Mouse (Mus musculus) intestine, embryonic 16.5 days (tissue): Measurements from ENCODE around the gene Ccr1l1. TPM values are rescaled to one million over a fixed set of nuclear protein-coding genes. Genes with fewer than 3 reads are reported as not detected.
A peak's percentile ranks its signal among the peaks of the same experiment; 100 is the strongest.

Experiments used
- ATAC-seq: fragments of 200-750 bp; cut with Nextera tagmentation; 2 replicates; pipeline ENCODE4 v1.8.0; 2017; ENCODE audit warnings: moderate TSS enrichment, moderate library complexity
- H3K27ac ChIP-seq: fragments of 300-500 bp; sonication (generic); 2 replicates; pipeline ENCODE4 v1.5.1; 2014; ENCODE audit warnings: mild to moderate bottlenecking, low read length
- H3K27me3 ChIP-seq: fragments of 300-500 bp; sonication (generic); replicated peaks from 2 replicates; pipeline ENCODE4 v1.6.1; 2014; ENCODE audit warnings: low read length, control low read depth, mixed read lengths; ENCODE audit not compliant: control insufficient read depth, insufficient read depth
- H3K36me3 ChIP-seq: fragments of 300-500 bp; sonication (generic); 2 replicates; pipeline ENCODE4 v1.6.1; 2014; ENCODE audit warnings: low read length, control low read depth; ENCODE audit not compliant: control insufficient read depth, insufficient read depth
- H3K4me1 ChIP-seq: fragments of 300-500 bp; sonication (generic); 2 replicates; pipeline ENCODE4 v1.6.1; 2014; ENCODE audit warnings: low read length, control low read depth, mixed read lengths; ENCODE audit not compliant: control insufficient read depth, insufficient read depth
- H3K4me2 ChIP-seq: fragments of 300-500 bp; sonication (generic); 2 replicates; pipeline ENCODE4 v1.6.1; 2014; ENCODE audit warnings: low read depth, low read length, control low read depth
- H3K4me3 ChIP-seq: fragments of 300-500 bp; sonication (generic); 2 replicates; pipeline ENCODE4 v1.5.1; 2014; ENCODE audit warnings: mild to moderate bottlenecking, low read length
- H3K9ac ChIP-seq: fragments of 300-500 bp; sonication (generic); 2 replicates; pipeline ENCODE4 v1.6.1; 2014; ENCODE audit warnings: low read depth, low read length
- H3K9me3 ChIP-seq: fragments of 300-500 bp; sonication (generic); 2 replicates; pipeline ENCODE4 v1.6.1; 2016; ENCODE audit warnings: low read length, control low read depth; ENCODE audit not compliant: control insufficient read depth
- WGBS: fragments of 180-500 bp; shearing (Covaris S2); extraction: QIAGEN DNeasy Blood & Tissue Kit; methylation state at CpG from one replicate; pipeline ENCODE4 v1.1.7; 2014; 5-methylcytosine and 5-hydroxymethylcytosine counted together
- polyA plus RNA-seq: library from polyadenylated mRNA; unstranded; fragments of >200 nt; fragmentation: Nextera tagmentation; extraction: Ambion mirVana; gene quantifications from 2 replicates; pipeline ENCODE4 v1.2.1, GENCODE M21; 2015

The Ccr1l1 gene
- polyA plus RNA-seq, result not detected in 2 replicates

GRCm38 (mm10) chr9:123978308-123978707, at the start of gene Ccr1l1:
Gene Ccr1l1, minus strand, starts transcription at chr9:123978408.
- no peaks in the 10 kb centered on the region for H3K27me3 ChIP-seq
- no peak for ATAC-seq
- H3K36me3 ChIP-seq, result no peaks in the 10 kb centered on the region
- H3K4me1 ChIP-seq, result no peaks in the 10 kb centered on the region
- no peak within 1 kb of the TSS for H3K9ac ChIP-seq
- no peak within 1 kb of the TSS for H3K4me2 ChIP-seq
- WGBS, result 43% methylated on average over 1 of the region's 1 CpGs
- H3K27ac ChIP-seq, result no peak within 1 kb of the TSS
- H3K4me3 ChIP-seq, result no peak within 1 kb of the TSS
- no peaks in the 10 kb centered on the region for H3K9me3 ChIP-seq

DNA sequence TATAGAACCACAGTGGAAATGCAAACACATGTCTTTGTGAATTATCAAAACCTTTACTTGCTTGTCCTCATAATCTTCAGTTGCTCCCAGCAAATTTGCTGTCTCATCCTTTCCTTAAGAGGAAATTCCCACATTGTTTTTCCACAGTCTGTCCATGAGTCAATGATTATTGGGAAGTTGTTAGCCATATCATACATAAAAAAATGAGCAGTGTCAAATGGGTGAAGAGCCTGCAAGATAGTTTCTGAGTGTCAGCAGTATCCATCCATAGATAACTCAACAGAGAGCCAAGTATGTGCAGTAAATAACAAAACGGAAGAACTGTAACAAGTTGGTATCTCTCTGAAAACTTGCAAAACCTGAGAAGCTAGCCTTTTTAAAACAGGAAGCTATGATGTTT, 43.5 kb upstream of the Ccr1l1 start, which contains the start of gene Ccr3:
Gene Ccr3 (plus strand): TSS at position 301 of the 400 bp plus-strand sequence.
- Histone ChIP-seq H3K27ac (no peak within 1 kb of the TSS), H3K27me3 (no peaks in the 10 kb centered on the region), H3K4me2 (no peak within 1 kb of the TSS), H3K9ac (no peak within 1 kb of the TSS), H3K36me3 (no peaks in the 10 kb centered on the region), H3K4me3 (no peak within 1 kb of the TSS), H3K4me1 (no peaks in the 10 kb centered on the region), H3K9me3 (no peaks in the 10 kb centered on the region)
- no peak for ATAC-seq
- 86% methylated on average over 1 of the region's 1 CpGs for WGBS

DNA sequence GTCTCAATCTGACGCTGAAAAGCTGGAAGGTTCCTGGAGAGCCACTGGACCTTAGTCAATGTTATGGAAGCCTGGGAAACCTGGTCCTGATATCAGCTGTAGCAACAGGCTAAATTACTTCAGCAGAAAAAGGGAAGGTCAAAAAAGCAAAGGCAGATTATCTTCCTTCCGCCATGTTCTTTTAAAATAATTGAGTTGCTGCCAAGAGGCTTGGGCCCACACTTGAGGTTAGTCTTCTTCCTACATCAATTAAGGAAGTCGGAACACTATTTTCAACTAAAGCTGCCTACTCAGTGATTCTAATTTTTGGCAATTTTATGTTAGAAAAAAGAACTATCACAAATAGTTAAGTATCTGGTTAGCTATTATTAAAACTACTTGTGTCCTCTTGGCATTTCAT, 41.7 kb upstream of the Ccr1l1 start:
- ATAC-seq, result no peak
- H3K4me2 ChIP-seq, result no peak overlapping the region
- H3K4me1 ChIP-seq, result no peaks in the 10 kb centered on the region
- H3K9me3 ChIP-seq, result no peaks in the 10 kb centered on the region
- no peaks in the 10 kb centered on the region for H3K27me3 ChIP-seq
- H3K36me3 ChIP-seq, result no peaks in the 10 kb centered on the region
- WGBS, result 90% methylated on average over 3 of the region's 3 CpGs
- H3K27ac ChIP-seq, result no peak overlapping the region
- no peak overlapping the region for H3K4me3 ChIP-seq
- H3K9ac ChIP-seq, result no peak overlapping the region

- 73% methylated on average over 2 of the region's 2 CpGs for WGBS
- Histone ChIP-seq H3K9ac (no peak overlapping the region), H3K4me2 (no peak overlapping the region), H3K36me3 (no peaks in the 10 kb centered on the region), H3K9me3 (no peaks in the 10 kb centered on the region), H3K4me3 (no peak overlapping the region), H3K27me3 (no peaks in the 10 kb centered on the region), H3K4me1 (no peaks in the 10 kb centered on the region), H3K27ac (no peak overlapping the region)
- ATAC-seq, result no peak
These were observed 37.8 kb upstream of the Ccr1l1 start for GRCm38 (mm10) chr9:124016048-124016447.

DNA sequence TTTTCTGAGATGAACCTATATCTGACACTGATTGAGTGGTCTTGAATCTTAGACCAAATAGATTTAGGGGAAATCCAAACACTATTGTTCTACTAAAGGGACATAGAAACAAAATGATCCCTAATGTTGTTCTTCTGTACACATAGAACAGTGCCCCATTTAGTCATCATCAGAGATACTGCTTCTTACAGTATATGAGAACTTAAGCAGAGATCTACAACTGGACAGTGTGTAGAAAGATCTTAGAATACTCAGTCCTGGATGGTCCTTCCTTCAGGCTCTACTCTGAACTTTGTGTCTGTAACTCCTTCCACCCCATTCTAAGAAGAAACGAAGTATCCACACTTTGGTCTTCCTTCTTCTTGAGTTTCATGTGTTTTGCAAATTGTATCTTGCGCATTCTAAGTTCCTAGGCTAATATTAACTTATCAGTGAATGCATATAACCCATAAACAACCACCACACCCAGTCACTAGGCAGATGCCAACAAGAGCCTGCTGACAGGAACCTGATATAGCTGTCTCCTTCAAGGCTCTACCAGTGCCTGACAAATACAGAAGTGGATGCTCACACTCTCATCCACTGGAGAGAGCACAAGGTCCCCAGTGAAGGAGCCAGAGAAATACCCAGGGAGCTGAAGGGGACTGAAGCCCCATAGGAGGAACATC, 36.9 kb upstream of the Ccr1l1 start:
- 77% methylated on average over 2 of the region's 2 CpGs for WGBS
- ATAC-seq, result no peak
- Histone ChIP-seq H3K9ac (no peak overlapping the region), H3K4me1 (no peaks in the 10 kb centered on the region), H3K4me2 (no peak overlapping the region), H3K4me3 (no peak overlapping the region), H3K9me3 (no peaks in the 10 kb centered on the region), H3K27ac (no peak overlapping the region), H3K36me3 (no peaks in the 10 kb centered on the region), H3K27me3 (no peaks in the 10 kb centered on the region)

DNA sequence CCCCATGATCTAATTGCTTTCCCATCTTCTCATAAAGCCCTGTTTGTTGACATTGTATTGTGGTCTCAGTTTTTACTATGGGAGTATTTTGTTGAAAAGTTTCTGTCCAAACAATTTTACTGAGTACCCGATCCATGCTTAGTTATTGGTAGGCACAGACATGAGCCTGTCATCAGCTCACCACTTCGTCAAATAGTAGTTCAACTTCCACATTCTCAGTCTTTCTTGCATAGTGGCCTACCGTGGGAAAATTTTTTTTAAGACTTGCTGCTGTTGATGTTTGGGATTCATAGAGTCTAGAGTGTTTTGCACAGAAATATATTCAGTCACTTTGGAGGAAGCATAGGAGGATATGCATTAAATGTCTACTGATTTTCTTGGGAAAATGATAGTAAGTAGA, 35.1 kb upstream of the Ccr1l1 start:
- no peak overlapping the region for H3K4me3 ChIP-seq
- 85% methylated on average over 3 of the region's 3 CpGs for WGBS
- no peak overlapping the region for H3K4me2 ChIP-seq
- H3K36me3 ChIP-seq, result no peaks in the 10 kb centered on the region
- no peak for ATAC-seq
- H3K27me3 ChIP-seq, result no peaks in the 10 kb centered on the region
- H3K9me3 ChIP-seq, result no peaks in the 10 kb centered on the region
- no peak overlapping the region for H3K27ac ChIP-seq
- H3K9ac ChIP-seq, result no peak overlapping the region
- H3K4me1 ChIP-seq, result no peaks in the 10 kb centered on the region

DNA sequence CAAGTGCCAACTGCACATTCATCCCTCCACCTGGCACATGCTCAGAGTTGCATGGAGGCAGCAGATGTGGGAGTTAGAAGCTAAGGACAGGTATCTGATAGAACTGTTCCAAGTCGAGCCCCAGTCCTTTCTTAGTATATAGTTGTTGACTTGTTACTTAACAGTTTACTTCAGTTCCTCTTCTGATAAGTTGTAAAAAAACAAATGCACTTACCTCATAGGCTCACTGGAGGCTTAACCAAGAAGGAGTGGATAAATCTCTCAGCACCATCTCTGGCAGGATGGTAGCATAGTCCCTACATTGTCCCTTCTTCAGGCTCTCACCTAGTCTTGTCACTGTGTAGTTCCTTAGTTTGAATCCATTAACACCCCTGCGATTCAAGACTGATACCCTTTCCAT, 34.5 kb upstream of the Ccr1l1 start:
- H3K4me2 ChIP-seq, result no peak overlapping the region
- H3K27me3 ChIP-seq, result no peaks in the 10 kb centered on the region
- ATAC-seq, result no peak
- no peak overlapping the region for H3K27ac ChIP-seq
- no peak overlapping the region for H3K9ac ChIP-seq
- no peaks in the 10 kb centered on the region for H3K9me3 ChIP-seq
- 74% methylated on average over 2 of the region's 2 CpGs for WGBS
- no peaks in the 10 kb centered on the region for H3K36me3 ChIP-seq
- H3K4me1 ChIP-seq, result no peaks in the 10 kb centered on the region
- H3K4me3 ChIP-seq, result no peak overlapping the region

DNA sequence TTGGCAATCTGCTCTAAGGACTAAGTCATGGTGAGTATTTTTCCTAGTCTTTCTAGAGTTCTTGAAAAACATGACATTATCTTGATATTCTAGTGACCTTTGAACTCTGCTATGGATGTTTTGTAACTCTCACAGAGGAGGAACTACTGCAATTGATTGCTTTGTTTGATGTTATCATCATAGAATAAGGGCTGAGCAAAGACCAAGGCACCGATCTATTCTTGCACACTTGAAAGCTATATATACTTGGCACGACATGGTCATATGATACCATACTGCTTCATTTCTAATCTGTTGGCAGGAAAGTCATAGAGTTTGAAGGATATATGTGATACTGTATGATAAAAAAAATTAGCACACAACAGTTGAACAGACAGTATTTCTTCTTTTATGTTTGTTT, 21.6 kb upstream of the Ccr1l1 start:
- no peaks in the 10 kb centered on the region for H3K36me3 ChIP-seq
- no peak overlapping the region for H3K4me3 ChIP-seq
- no peak overlapping the region for H3K9ac ChIP-seq
- 66% methylated on average over 2 of the region's 2 CpGs for WGBS
- H3K27ac ChIP-seq, result no peak overlapping the region
- no peaks in the 10 kb centered on the region for H3K27me3 ChIP-seq
- H3K4me1 ChIP-seq, result no peaks in the 10 kb centered on the region
- H3K9me3 ChIP-seq, result no peaks in the 10 kb centered on the region
- ATAC-seq, result peak; percentile 95
- no peak overlapping the region for H3K4me2 ChIP-seq

DNA sequence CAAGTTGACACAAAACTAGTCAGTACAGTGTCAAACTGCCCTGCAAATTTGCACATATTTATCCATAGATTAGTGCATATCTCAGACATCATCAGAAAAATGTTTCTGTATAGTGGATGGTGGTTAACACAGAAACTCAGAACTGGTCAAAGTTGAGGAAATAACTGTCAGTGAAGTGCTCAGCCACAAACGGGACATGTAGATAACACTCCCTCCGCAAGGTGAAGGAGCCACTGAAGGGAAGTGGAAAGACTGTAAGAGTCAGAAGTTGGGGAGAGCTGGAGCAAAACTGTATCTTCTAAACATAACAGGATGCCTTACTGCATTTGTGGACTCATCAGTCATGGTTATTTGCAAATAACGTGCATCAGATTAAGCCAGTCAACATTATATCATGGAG, 19.5 kb upstream of the Ccr1l1 start:
- H3K27ac ChIP-seq, result no peak overlapping the region
- no peak overlapping the region for H3K9ac ChIP-seq
- ATAC-seq, result no peak
- no peaks in the 10 kb centered on the region for H3K36me3 ChIP-seq
- H3K4me3 ChIP-seq, result no peak overlapping the region
- H3K9me3 ChIP-seq, result no peaks in the 10 kb centered on the region
- no peaks in the 10 kb centered on the region for H3K27me3 ChIP-seq
- 69% methylated on average over 3 of the region's 3 CpGs for WGBS
- H3K4me2 ChIP-seq, result no peak overlapping the region
- H3K4me1 ChIP-seq, result no peaks in the 10 kb centered on the region

DNA sequence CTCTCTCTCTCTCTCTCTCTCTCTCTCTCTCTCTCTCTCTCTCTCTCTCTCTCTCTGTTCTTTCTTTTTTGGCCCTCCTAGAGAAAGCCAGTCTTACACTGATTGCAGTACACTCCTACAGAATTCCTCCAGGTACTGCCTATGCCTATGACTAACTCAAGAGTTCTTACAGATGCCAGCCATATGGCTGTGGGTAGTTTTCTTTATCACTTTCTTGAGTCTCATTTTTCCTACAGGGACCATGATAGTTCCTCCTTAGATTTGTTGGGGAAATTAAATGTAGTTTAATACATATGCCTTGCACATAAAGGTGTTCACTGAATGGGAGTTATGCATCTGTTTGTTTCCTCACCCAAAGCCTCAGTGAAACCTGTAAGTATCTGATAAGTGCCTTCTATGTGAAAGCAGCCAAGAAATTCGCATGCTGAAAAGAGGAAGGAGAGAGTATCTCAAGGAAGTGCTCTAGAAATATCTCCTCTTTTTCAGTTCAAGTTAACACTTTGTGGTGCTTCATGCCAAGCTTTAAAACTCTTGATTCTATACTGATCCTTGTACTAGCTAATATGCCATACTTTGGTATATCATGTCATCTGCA, 13.2 kb upstream of the Ccr1l1 start:
- Histone ChIP-seq H3K9me3 (no peaks in the 10 kb centered on the region), H3K27ac (no peak overlapping the region), H3K4me2 (no peak overlapping the region), H3K36me3 (no peaks in the 10 kb centered on the region), H3K4me3 (no peak overlapping the region), H3K4me1 (no peaks in the 10 kb centered on the region), H3K27me3 (no peaks in the 10 kb centered on the region), H3K9ac (no peak overlapping the region)
- WGBS, result 68% methylated on average over 1 of the region's 1 CpGs
- ATAC-seq, result no peak
